Mouse (Mus musculus): Measurements from ENCODE around the gene Scaper.
A peak's percentile ranks its signal among the peaks of the same experiment; 100 is the strongest.

The Scaper gene

DNA sequence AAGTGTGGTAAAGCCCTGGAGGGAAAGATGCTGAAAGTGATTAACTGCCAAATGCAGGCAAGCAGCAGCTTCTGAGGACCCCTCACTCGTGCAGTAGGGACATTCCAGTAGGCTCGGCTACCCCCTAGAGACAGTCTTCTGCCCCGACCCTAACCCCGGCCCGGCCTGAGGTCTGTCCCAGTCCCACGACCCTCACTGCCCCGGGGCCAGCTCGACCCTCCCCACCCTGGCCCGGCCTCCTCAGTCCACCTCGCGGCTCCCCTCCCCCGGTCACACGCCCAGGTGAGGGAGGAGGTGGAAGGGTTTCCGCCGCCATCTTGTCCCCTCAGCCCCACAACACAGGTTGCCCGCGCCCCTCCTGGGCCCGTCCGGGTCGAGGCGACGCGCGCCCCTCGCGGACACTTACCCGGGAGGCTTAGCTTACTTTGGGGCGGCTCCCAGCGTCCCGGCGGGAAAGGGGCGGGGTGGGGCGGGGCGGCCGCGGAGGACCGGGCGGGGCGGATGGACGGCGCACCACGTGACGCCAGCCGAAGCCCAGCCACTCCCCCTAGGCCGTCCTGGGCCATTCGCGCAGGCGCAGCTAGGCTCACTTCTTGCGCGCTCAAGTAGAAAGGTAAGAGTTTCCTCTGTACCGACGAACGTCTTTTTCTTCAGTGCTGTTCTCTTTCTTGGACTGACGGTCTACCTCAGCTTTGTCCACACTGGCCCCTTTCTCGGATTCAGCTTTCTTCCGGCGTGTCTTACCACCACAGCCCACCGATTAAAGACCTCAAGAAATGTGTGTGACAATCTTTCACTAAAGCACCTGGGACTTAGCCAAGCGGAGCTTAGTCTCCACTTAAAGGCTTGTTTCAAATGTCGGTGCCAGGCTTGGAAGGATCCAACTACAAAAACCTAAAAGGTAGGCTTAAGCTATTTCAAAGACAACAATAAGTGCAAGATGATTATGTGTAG lies at the start of gene Scaper:
Gene Scaper, minus strand, starts transcription at position 456 of the 954 bp plus-strand sequence.
- peak; percentile 74 for DNase-seq (ENCODE audit: low read depth)

- no peak for DNase-seq (ENCODE audit: low read depth)
Observed at GRCm38 (mm10) chr9:55946819-55947218, 8.9 kb upstream of the Scaper start.

DNA sequence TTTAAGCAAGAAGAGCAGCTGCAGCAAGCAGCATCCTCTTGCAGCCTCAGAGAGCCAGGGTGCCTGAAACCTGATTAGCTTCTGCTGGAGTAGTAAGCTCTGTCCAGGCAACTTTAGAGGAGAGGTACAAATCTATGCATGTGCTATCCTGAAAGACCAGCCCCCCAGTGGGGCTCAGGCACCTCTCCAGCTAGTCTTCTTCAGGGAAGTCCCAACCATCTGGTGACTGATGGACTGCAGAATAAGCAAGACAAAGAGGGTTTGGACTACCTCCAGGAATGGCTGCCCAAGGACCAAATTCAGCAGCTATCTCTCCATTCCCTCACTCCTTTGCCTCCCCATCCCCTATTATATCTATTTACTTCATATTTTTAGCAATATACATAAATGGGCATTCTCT lies 3.4 kb upstream of the Scaper start:
- no peak for DNase-seq (ENCODE audit: low read depth)

- DNase-seq (ENCODE audit: low read depth) = no peak
Observed at GRCm38 (mm10) chr9:55938618-55938985, 683 bp upstream of the Scaper start.

DNA sequence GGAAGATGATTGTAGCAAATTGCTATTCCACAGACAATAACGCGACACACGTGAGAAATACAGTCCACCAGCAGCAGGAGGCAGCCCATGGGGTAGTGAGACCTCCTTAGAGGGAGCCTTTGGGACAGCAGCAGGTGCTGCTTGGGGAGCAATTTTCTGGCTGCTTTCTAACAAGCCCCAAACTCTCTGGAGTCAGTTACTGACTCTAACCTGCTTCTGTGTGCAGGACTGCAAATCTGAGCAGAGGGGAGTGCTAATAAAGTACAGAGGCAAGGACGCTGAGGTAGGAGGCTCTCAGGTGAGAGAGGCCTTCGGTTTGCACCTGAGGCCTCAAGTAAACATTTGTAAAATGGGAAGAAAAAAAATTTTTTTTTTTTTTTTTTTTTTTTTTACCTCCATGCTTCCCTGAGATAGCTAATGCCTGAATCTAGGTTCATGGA lies 675 bp downstream of the Scaper start:
- no peak for DNase-seq (ENCODE audit: low read depth)

DNA sequence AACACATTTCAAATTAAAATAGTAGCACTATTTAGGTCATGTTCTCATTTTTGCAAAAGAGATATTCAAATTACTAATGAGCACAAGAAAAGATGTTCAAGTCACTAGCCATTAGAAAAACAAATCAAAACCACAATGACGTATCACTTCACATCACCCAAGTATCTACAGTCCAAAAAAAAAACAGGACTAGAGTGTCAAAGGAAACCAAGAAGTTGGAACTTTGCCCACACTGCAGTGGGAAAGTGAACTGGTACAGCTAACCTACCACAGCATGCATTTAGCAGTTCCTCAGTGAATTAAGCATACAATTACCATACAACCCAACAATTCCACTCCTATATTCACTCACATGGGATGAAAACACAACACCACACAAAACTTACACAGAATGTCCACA lies 5.4 kb downstream of the Scaper start:
- no peak for DNase-seq (ENCODE audit: low read depth)

- peak; percentile 27 for DNase-seq (ENCODE audit: low read depth)
Observed at GRCm38 (mm10) chr9:55918579-55918978, 19.3 kb downstream of the Scaper start.

- no peak for DNase-seq (ENCODE audit: low read depth)
Observed at GRCm38 (mm10) chr9:55916751-55917150, 21.2 kb downstream of the Scaper start.

- no peak for DNase-seq (ENCODE audit: low read depth)
Observed at GRCm38 (mm10) chr9:55911481-55911880, 26.4 kb downstream of the Scaper start.

- no peak for DNase-seq (ENCODE audit: low read depth)
Observed at GRCm38 (mm10) chr9:55902964-55903363, 35.0 kb downstream of the Scaper start.

DNA sequence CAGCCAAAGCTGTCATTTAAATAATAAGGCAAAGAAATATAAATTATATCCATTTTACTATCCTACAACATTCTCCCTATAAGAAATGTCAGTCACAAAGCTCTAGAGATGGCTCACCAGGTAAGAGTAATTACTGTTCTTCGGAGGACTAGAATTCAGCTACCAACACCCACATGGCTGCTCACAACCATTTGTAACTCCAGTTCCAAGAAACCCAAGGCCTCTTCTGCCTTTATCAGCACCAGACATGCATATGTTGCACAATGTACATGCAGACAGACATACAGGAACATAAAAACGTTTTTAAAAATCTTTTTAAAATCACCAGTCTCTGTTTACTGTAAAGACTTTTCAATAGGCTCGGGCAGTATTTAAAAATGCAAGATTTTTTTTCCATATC lies 36.3 kb downstream of the Scaper start:
- no peak for DNase-seq (ENCODE audit: low read depth)

- DNase-seq (ENCODE audit: low read depth) = no peak
Observed at GRCm38 (mm10) chr9:55900531-55900930, 37.4 kb downstream of the Scaper start.

DNA sequence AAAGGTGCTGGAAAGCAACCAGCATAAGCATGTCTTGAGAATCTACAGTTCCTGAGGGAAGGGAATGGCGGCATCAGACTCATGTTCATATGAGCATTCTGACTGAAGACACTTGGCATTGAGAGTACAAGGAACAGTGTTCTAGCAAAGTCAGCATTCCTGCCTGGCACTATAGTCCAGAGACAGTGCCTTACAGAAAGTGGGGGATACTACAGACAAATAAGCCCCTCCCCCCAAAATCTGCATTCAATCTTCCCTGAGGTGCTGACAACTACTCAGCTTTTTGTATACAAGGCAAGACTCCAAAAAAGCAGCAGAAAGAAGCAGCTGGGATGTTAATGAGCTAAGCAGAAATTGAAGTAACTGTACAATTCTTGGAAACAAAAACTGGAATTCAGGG lies 59.9 kb downstream of the Scaper start:
- no peak for DNase-seq (ENCODE audit: low read depth)

GRCm38 (mm10) chr9:55789442-55789841 lies 148.5 kb downstream of the Scaper start:
- DNase-seq (ENCODE audit: low read depth) = no peak

- no peak for DNase-seq (ENCODE audit: low read depth)
Observed at GRCm38 (mm10) chr9:55712016-55712415, 225.9 kb downstream of the Scaper start.

- no peak for DNase-seq (ENCODE audit: low read depth)
Observed at GRCm38 (mm10) chr9:55710553-55710952, 227.4 kb downstream of the Scaper start.

DNA sequence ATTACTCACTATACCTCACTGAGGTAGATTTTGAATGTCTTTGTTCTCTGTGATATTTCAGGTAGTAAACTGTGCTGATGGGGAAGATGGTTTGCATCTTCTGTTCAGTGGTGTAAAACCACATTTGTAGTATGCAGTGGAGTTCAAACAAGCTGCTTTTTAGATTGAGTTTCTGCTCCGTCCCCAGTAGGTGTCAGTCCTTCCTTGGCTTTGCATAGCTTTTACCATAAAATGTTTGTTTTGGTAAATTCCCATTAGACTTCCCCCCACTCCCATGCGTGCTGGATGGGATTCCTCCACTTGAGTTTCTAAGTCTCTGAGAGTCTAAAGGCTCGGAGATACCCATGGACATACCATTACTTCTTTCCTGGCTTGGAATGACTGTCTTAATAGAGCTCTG lies 231.3 kb downstream of the Scaper start:
- DNase-seq (ENCODE audit: low read depth) = no peak

GRCm38 (mm10) chr9:55695307-55695706 lies 242.6 kb downstream of the Scaper start:
- DNase-seq (ENCODE audit: low read depth) = no peak

GRCm38 (mm10) chr9:55677099-55677498 lies 260.8 kb downstream of the Scaper start:
- DNase-seq (ENCODE audit: low read depth) = no peak

DNA sequence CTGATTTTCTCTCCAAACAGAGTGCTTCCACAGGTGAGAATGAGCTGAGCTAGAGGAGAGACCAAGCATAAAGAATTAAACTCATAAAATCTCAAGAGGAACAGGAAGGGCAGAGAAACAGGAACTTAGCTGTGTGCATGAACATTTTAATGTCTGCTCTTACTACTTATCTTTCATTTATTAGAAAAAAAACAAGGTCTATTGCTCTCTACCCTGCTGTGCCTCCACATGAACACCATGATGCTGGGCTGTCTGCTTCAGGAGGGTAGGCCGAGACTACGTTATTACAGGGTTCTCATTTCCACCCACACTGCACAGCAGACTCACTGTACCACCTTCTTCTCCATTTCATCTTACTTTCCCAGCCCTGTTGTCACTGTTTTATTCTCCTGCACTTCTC lies 291.5 kb downstream of the Scaper start:
- no peak for DNase-seq (ENCODE audit: low read depth)

DNA sequence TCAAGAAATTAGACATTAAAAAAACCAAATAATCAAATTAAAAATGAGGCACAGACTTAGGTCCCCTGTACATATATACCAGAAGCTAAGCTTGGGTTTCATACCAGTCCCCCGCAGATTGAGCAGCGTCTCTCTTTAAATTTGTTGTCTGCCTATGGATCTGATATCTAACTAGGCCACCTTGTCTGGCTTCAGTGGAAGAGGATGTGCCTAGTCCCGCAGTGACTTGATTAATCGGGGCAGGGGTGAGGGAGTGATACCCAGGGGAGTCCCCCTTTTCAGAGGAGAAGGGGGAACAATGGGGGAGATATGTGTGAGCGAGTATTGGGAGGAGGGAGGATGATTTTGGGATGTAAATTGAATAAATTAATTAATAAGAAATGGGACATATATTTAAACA lies 310.9 kb downstream of the Scaper start:
- DNase-seq (ENCODE audit: low read depth) = no peak

DNA sequence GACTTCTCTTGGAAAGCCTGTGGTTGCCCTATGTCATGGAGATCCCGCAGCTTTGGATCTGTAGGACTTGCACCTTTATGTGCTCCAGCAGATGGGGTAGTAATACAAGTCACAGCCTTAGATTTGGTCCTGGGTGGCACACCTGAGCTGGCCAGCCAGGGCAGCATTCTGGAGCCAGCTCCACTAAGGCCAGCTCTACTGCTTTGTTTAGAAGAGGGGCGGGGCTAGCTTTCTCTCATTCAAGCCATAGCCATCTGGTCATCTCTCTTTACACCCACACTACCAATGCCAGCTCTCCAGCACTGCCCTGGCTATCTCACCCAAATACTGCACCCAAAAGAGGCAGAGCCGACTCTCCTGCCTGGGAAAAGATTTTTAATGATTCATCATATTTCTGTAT lies 323.2 kb downstream of the Scaper start:
- no peak for DNase-seq (ENCODE audit: low read depth)

DNA sequence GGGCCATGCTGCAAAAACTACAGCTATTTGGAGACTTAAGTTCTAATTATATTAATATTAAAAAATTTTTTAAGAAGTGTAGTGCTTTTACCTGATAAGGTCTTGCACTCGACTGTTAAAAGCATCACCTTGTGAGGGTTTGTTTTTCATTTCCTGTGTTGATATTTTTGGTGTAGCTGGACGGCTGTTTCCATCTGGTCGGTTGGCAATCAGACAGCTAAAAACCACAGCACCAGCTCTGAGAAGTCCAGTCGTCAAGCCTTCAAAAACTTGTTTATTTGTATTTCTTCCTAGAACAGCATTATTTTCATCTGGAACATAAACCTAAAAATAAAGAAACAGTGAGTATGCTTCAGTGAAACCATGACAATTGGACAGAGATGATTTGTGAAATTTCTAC lies 328.2 kb downstream of the Scaper start:
- DNase-seq (ENCODE audit: low read depth) = no peak

Data from fibroblast of lung, adult 2 months (primary cell).